Mouse (Mus musculus) layer of hippocampus, postnatal 14 days (tissue): ENCODE measurements around the gene Prl2a1. TPM values are rescaled to one million over a fixed set of nuclear protein-coding genes. Genes with fewer than 3 reads are reported as not detected.
"Not testable (repeated sequence)": the region's sequence is repeated elsewhere in the genome, so short reads cannot be mapped to it uniquely, and the experiment has no call there.

Source experiments
- DNase-seq, 2 experiments: peaks; one replicate each; pipeline ENCODE4 v3.0.0; 2021 to 2022; ENCODE audit warnings: low spot score in 2 of 2, mixed read lengths in 1 of 2
- long read RNA-seq, 2 experiments: library from polyadenylated mRNA; stranded (forward); transcript quantifications; one replicate each; pipeline ENCODE4 v2.0.0; 2021
- total RNA-seq, 2 experiments: library from RNA; stranded (reverse); gene quantifications; 2 replicates each; pipeline ENCODE4 v1.2.3; 2021

Prl2a1 gene
- not detected for total RNA-seq
- long read RNA-seq, experiment 1 = 0 reads
- long read RNA-seq, experiment 2 = 0 reads

- DNase-seq = no peak
Measured at GRCm38 (mm10) chr13:27801354-27801753, at the start of gene Prl2a1. TSS of gene Prl2a1 (plus strand) at chr13:27801654.

DNA sequence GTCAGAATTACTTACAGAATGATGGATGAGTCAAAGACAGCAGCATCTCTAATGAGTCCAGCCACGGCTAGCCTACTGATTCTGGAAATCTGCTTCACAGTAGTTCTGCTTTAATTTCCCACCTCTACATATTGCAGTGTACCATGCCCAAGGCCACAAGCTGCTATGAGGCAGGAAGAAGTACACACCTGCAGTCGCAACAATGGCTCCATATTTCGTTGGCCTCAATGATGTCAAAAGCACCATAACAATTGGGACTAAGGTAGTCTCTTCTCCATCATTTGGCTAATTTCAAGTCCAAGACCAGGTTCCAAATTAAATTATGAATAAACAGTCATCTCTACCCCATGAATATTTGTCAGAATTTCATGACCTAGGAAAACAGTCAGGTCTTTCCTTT lies 20.8 kb upstream of the Prl2a1 start, which contains the start of gene Prl7c1:
Prl7c1 (minus strand) TSS at position 101 of the 400 bp plus-strand sequence.
- not testable (repeated sequence) for DNase-seq

DNA sequence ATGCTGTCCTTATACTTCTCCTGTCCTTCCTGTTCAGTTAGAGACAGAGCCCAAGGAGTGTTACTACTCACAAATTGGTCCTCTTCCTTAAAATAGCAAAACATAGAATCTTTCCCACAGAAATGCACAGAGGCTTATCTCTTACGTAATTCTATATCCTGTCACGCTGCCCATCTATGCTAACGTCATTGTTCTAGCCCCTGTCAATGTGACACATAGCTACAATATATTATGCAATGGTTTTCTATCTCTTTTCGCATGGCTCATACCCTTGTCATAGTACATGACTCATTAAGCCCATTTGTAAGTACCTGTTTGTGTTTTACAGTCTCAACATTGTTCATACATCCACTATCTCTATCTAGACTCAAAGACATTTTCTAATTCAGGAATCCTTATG lies 2.2 kb upstream of the Prl2a1 start:
- no peak for DNase-seq

DNA sequence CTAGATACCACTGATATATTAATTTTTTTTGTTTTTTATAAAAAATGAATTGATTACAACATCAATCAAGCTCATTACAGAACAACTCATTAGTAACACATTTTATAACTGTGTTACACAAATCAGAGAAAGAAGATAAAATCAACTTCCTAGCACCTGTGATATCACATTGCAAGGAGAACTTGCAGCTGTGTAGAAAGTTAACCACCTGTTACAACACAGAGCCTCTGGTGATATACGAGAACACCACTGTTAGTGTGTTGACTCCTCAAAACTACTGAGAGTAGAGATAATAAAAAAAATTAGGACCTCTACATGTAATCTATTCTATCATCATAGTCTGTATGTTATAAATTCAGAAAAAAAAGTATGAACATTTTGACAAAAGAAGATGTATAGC lies 1.3 kb downstream of the Prl2a1 start:
- no peak for DNase-seq

- DNase-seq = no peak
Measured at GRCm38 (mm10) chr13:27849042-27849441, 47.6 kb downstream of the Prl2a1 start, which contains the start of gene Prl2c1. TSS of gene Prl2c1 (plus strand) at chr13:27849342.

Other genes starting within 250 kb of the Prl2a1 start
- gene Prl8a9, start 237.0 kb upstream of the Prl2a1 start, total RNA-seq = not detected
- not detected for gene Prl8a1, start 219.5 kb upstream of the Prl2a1 start, total RNA-seq
- gene Prl7b1, start 191.1 kb upstream of the Prl2a1 start, total RNA-seq = not detected
- gene Prl7a1, start 159.2 kb upstream of the Prl2a1 start, total RNA-seq = not detected
- gene Prl7a2, start 133.6 kb upstream of the Prl2a1 start, total RNA-seq = not detected
- gene Prl7d1, start 84.9 kb upstream of the Prl2a1 start, total RNA-seq = not detected
- not detected for gene Prl7c1, start 20.9 kb upstream of the Prl2a1 start, total RNA-seq
- gene Prl2c1, start 47.7 kb downstream of the Prl2a1 start, total RNA-seq = not detected
- not detected for gene Prl4a1, start 214.6 kb downstream of the Prl2a1 start, total RNA-seq